Mouse (Mus musculus) heart, adult 2 months (tissue): ENCODE measurements around the gene Cc2d2b. TPM values are rescaled to one million over a fixed set of nuclear protein-coding genes. Genes with fewer than 3 reads are reported as not detected.

Experiments
- DNase-seq, 2 experiments: peaks; one replicate each; pipeline ENCODE4 v3.0.0; 2021
- H3K27ac ChIP-seq: fragments of 200-600 bp; 2 replicates; pipeline ENCODE4 v1.8.1; 2022
- H3K27me3 ChIP-seq: fragments of 200-500 bp; 2 replicates; pipeline ENCODE4 v1.6.1; 2012; ENCODE audit warnings: mild to moderate bottlenecking, low read length, inconsistent platforms, mixed read lengths; ENCODE audit not compliant: control insufficient read depth, insufficient read depth
- H3K36me3 ChIP-seq: fragments of 200-500 bp; 2 replicates; pipeline ENCODE4 v1.6.1; 2012; ENCODE audit warnings: low read length, inconsistent platforms; ENCODE audit not compliant: control insufficient read depth, insufficient read depth
- H3K4me1 ChIP-seq: fragments of 200-500 bp; 2 replicates; pipeline ENCODE4 v1.6.1; 2011; ENCODE audit warnings: low read length; ENCODE audit not compliant: control insufficient read depth, insufficient read depth
- H3K4me3 ChIP-seq: fragments of 200-600 bp; 2 replicates; pipeline ENCODE4 v1.8.1; 2022
- H3K79me2 ChIP-seq: fragments of 200-500 bp; replicated peaks from 2 replicates; pipeline ENCODE4 v1.6.1; 2012; ENCODE audit warnings: mild to moderate bottlenecking, inconsistent platforms, low read length, moderate library complexity, mixed read lengths; ENCODE audit not compliant: control insufficient read depth, insufficient read depth
- H3K9ac ChIP-seq: fragments of 200-500 bp; 2 replicates; pipeline ENCODE4 v1.6.1; 2012; ENCODE audit warnings: low read depth, mild to moderate bottlenecking, control low read depth, inconsistent platforms, low read length, mixed read lengths
- CTCF ChIP-seq: fragments of 200-600 bp; IDR thresholded peaks from 2 replicates; pipeline ENCODE4 v1.8.1; 2022; ENCODE audit warnings: antibody characterized with exemption, mild to moderate bottlenecking, moderate library complexity
- EP300 ChIP-seq: fragments of 200-500 bp; IDR thresholded peaks from 2 replicates; pipeline ENCODE4 v1.6.1; 2011; ENCODE audit warnings: low read depth, low read length, control low read depth; ENCODE audit not compliant: insufficient read depth
- POLR2A ChIP-seq: fragments of 200-500 bp; IDR thresholded peaks from 2 replicates; pipeline ENCODE4 v1.6.1; 2011; ENCODE audit warnings: mild to moderate bottlenecking, low read depth, low read length, control low read depth; ENCODE audit not compliant: insufficient read depth
- WGBS: fragments of 180-500 bp; shearing (Covaris S2); methylation state at CpG from one replicate; pipeline ENCODE4 v1.1.7; 2018; 5-methylcytosine and 5-hydroxymethylcytosine counted together
- intact Hi-C: fragments of 180-260 bp; cut with DNase I; formaldehyde crosslinking; loops from one replicate; pipeline ENCODE4 v1.15.1; 2025
- polyA plus RNA-seq: library from polyadenylated mRNA; depleted of rRNA; stranded (reverse); fragments of >200 nt; gene quantifications from 2 replicates; pipeline ENCODE4 v1.2.3, GENCODE M21; 2012
- total RNA-seq, 2 experiments: library from RNA; stranded (reverse); gene quantifications; 2 replicates each; pipeline ENCODE4 v1.2.3; 2021

Gene Cc2d2b
- total and polyA plus RNA-seq, 3 experiments = not detected

DNA sequence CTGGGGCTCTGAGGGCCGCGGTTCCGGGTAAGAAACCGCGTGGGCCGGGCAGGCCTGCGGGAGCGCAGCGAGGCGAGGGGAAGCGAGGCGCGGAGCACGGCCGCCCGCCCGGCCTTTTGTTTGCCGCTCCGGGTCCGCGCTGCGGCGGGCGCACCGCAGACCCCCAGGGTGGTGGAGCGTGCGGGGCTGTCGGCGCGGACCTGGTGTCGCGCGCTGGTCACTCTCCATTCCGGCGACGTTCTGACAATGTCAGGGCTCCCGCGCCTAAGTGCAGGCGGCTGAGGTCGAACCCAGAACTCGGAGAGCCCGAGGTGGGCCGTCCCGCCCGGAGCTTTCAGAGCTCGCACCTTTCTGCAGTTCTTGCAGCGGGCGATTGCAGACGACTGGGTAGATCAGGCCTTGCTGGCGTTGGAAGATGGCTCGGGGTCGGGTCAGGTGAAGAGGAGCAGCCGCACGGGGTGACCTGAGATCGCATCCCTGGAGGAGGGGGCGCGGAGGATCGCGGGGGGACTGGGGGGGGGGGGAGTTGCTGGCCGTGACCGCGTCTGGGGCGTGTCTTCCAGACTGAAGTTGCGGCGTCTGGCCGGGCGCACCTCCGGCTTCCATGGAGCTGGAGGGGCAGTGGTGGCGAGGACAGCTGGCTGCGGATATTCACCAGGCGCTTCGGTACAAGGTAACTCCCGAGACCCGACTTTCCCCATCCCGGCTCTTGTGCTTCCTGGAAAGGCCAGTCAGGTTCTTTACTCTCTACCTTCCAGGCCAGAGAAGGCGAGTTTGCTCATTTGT is 83.1 kb downstream of the Cc2d2b start:
- no peaks in the 10 kb centered on the region; the same call in 1 of the 2 replicates for H3K27me3 ChIP-seq
- intact Hi-C loops = loop anchor here (2.0 to 5.0 kb wide), 3 partner anchors 41 to 431 kb away; partner anchors contain the start of genes Tm9sf3 and Zfp518a
- peak overlapping the region; percentile 95 for H3K4me3 ChIP-seq
- no peak for TF ChIP-seq EP300
- no peak for TF ChIP-seq POLR2A
- TF ChIP-seq CTCF = no peak
- peak overlapping the region; percentile 85 for H3K27ac ChIP-seq
- peak in 1 of 2 experiments; percentile 70 for DNase-seq
- H3K36me3 ChIP-seq = no peaks in the 10 kb centered on the region
- peak overlapping the region; percentile 91 for H3K9ac ChIP-seq
- H3K4me1 ChIP-seq = peaks cover 3% of the 10 kb centered on the region
- under 1% methylated on average over 76 of the region's 76 CpGs for WGBS
- 0 out of 2 replicates have a peak, but pooled peaks cover 1% of the 10 kb centered on the region for H3K79me2 ChIP-seq

DNA sequence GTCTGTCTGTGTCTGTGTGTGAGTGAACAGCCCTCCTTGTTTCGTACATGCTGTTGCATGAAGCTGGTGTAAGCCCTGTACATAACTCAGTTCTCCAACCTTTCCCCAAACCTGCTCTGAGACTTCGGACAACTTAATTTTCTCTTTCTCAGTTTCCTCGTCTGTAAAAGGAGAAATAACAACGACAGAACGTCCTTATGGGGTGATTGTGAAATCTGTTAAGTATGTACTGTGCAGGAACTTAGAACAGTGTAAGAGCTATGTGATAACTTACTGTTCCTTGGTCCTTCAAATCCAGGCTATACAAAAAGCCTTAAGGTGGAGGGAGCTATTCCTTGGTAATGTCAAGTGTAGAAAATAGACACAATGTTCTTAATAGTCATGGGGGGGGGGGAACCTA is 83.8 kb downstream of the Cc2d2b start:
- 30% methylated on average over 5 of the region's 5 CpGs for WGBS
- H3K9ac ChIP-seq = peak overlapping the region; percentile 91
- H3K4me1 ChIP-seq = peaks cover 3% of the 10 kb centered on the region
- no peaks in the 10 kb centered on the region for H3K27me3 ChIP-seq
- intact Hi-C loops = loop anchor here (5.0 kb wide), 1 partner anchor 430 kb away; the partner anchor contains the start of gene Tm9sf3
- no peak for TF ChIP-seq EP300
- TF ChIP-seq POLR2A = 0 out of 2 replicates have a peak, but pooled peaks have one; percentile 11
- TF ChIP-seq CTCF = no peak
- peak overlapping the region; percentile 95; the same call in 1 of the 2 replicates for H3K4me3 ChIP-seq
- 0 out of 2 replicates have a peak, but pooled peaks cover 1% of the 10 kb centered on the region for H3K79me2 ChIP-seq
- H3K36me3 ChIP-seq = peaks cover 2% of the 10 kb centered on the region
- H3K27ac ChIP-seq = no peak overlapping the region
- no peak for DNase-seq

DNA sequence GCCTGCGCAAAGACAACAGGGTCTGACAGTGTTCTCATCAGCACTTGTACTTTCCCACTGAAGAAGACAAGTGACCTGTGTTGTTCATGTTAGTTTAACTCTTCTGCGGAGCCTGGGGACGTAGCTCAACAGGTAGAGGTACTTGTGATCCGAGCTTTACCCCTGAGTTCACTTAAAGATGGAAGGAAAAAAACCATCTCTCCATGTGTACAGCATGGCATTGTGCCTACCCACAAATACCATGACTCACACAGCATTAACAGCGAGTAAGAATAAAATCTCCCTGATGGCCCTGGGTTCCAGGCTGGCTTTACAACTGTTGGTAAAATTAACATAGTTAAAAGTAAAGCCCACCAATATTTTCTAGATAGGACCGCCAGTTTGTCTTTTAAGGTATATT is 85.9 kb downstream of the Cc2d2b start:
- intact Hi-C loops = loop anchor here (5.0 kb wide), 1 partner anchor 428 kb away; the partner anchor contains the start of gene Tm9sf3

DNA sequence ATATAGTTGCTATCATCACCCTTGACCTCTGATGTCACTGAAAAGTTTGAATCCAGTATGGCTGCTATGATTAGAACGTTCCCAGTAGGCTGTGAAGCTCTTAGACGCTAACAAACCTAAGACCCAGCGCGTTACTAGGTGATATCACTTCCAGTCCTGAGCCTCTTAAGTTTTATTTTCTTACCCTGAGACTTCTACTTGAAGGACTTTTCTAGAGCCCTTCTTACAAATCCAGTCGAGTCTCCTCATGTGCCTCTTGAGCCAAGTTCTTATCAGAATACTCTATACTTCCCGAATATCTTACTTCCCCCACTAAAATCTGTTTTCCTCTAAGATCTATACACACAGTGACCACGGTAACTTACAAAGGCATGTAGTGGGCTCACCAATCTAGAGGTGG is 89.7 kb downstream of the Cc2d2b start:
- H3K9ac ChIP-seq = no peak overlapping the region
- 74% methylated on average over 7 of the region's 7 CpGs for WGBS
- DNase-seq = no peak
- no peak overlapping the region for H3K4me3 ChIP-seq
- peaks cover 10% of the 10 kb centered on the region for H3K36me3 ChIP-seq
- H3K27me3 ChIP-seq = no peaks in the 10 kb centered on the region
- intact Hi-C loops = no loop called here
- TF ChIP-seq POLR2A = no peak
- TF ChIP-seq CTCF = no peak
- TF ChIP-seq EP300 = no peak
- H3K4me1 ChIP-seq = peaks cover 1% of the 10 kb centered on the region; the same call in 1 of the 2 replicates
- H3K79me2 ChIP-seq = 0 out of 2 replicates have a peak, but pooled peaks cover 1% of the 10 kb centered on the region
- H3K27ac ChIP-seq = no peak overlapping the region

More for the DNA sequence above, 85.9 kb downstream of the Cc2d2b start:
- no peak overlapping the region for H3K27ac ChIP-seq
- H3K27me3 ChIP-seq = no peaks in the 10 kb centered on the region
- TF ChIP-seq EP300 (no peak), CTCF (no peak), POLR2A (no peak)
- H3K4me3 ChIP-seq = no peak overlapping the region
- no peak for DNase-seq
- peaks cover 3% of the 10 kb centered on the region for H3K36me3 ChIP-seq
- 0 out of 2 replicates have a peak, but pooled peaks cover 1% of the 10 kb centered on the region for H3K79me2 ChIP-seq
- H3K9ac ChIP-seq = no peak overlapping the region
- peaks cover 3% of the 10 kb centered on the region for H3K4me1 ChIP-seq
- 91% methylated on average over 6 of the region's 6 CpGs for WGBS

DNA sequence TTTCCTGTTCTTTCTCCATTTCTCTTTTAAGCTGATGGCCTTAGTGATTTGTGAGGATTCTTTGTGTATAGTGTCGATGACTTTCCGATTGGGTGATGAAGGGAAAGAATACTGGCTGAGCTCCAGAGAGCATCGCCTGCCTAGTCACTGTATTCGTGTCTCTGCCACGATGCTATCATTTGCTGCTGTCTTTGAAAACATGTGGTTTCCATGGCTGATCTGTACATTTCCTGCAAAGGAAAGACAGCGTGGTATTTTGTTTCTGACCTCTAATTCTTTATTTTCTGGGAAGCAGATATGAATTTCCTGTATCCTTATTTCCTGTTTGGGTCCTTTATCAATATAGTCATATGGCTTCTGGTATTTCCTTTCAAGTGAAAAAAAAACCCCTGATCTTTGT is 91.8 kb downstream of the Cc2d2b start:
- intact Hi-C loops = no loop called here
- no peaks in the 10 kb centered on the region for H3K79me2 ChIP-seq
- no peak for TF ChIP-seq EP300
- no peak for TF ChIP-seq CTCF
- no peak for TF ChIP-seq POLR2A
- WGBS = 34% methylated on average over 6 of the region's 6 CpGs
- DNase-seq = no peak
- H3K36me3 ChIP-seq = peaks cover 10% of the 10 kb centered on the region
- H3K4me1 ChIP-seq = peaks cover 1% of the 10 kb centered on the region; the same call in 1 of the 2 replicates
- no peak overlapping the region for H3K4me3 ChIP-seq
- H3K27ac ChIP-seq = no peak overlapping the region
- no peak overlapping the region for H3K9ac ChIP-seq
- H3K27me3 ChIP-seq = no peaks in the 10 kb centered on the region

DNA sequence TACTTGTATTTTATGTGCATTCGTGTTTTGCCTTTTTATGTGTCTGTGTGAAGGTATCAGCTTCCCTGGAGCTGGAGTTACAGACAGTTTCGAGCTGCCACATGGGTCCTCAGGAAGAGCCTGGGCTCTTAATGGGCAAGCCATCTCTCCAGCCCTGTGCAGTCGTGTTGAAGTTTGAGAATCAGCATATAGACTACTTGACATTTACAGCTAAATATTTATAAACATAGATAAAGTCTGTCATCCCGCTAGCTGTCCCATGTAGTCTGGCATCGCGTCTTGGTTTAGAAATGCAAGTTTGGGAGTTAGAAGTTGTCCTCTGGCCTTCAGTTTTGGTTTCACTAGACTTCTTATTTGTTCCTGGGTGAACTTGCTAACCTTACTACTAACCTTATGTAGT is 92.5 kb downstream of the Cc2d2b start:
- no peaks in the 10 kb centered on the region for H3K79me2 ChIP-seq
- peaks cover 1% of the 10 kb centered on the region; the same call in 1 of the 2 replicates for H3K4me1 ChIP-seq
- H3K27ac ChIP-seq = no peak overlapping the region; the same call in 1 of the 2 replicates
- H3K36me3 ChIP-seq = peaks cover 10% of the 10 kb centered on the region
- H3K4me3 ChIP-seq = no peak overlapping the region
- intact Hi-C loops = no loop called here
- DNase-seq = no peak
- 80% methylated on average over 6 of the region's 6 CpGs for WGBS
- H3K9ac ChIP-seq = no peak overlapping the region
- TF ChIP-seq POLR2A = no peak
- no peak for TF ChIP-seq EP300
- no peak for TF ChIP-seq CTCF
- H3K27me3 ChIP-seq = no peaks in the 10 kb centered on the region
